ENCODE assay signal across 8 mouse cellular contexts in genomic region chr7:126271712-126272683, GRCm38 (mm10). TPM values are rescaled to one million over a fixed set of nuclear protein-coding genes. Genes with fewer than 3 reads are reported as not detected.
DNase-seq lines count a peak whose midpoint lies in the region; ATAC-seq and TF ChIP-seq lines count a peak whose summit lies in the region.

Sbk1 (plus strand) TSS chr7:126272619.

- peak within 1 kb of the TSS; percentile 100 for H3K27ac ChIP-seq in forebrain, embryonic 13.5 days
- peak within 1 kb of the TSS; percentile 66 for H3K27ac ChIP-seq in heart, postnatal 0 days (ENCODE audit: low read depth)
- no peak within 1 kb of the TSS for H3K27ac ChIP-seq in liver, embryonic 14.5 days
- peak within 1 kb of the TSS; percentile 87 for H3K27ac ChIP-seq in stomach, embryonic 15.5 days

- no peak for TF ChIP-seq EP300 in heart, postnatal 0 days (IDR thresholded peaks at IDR 0.05; ENCODE audit: low read depth)
- TF ChIP-seq EP300 in liver, embryonic 14.5 days (IDR thresholded peaks at IDR 0.05; ENCODE audit: low read depth), result no peak

- H3K9me3 ChIP-seq in E14TG2a.4 (ENCODE audit: low read length), result no peaks in the 10 kb centered on the region
- no peaks in the 10 kb centered on the region for H3K9me3 ChIP-seq in forebrain, embryonic 13.5 days (replicated peaks)
- no peaks in the 10 kb centered on the region for H3K9me3 ChIP-seq in heart, postnatal 0 days (replicated peaks; ENCODE audit: control insufficient read depth, low read length)
- no peaks in the 10 kb centered on the region for H3K9me3 ChIP-seq in liver, embryonic 14.5 days (ENCODE audit: control insufficient read depth, low read length)
- H3K9me3 ChIP-seq in stomach, embryonic 15.5 days, result no peaks in the 10 kb centered on the region

- H3K4me1 ChIP-seq in E14TG2a.4 (replicated peaks; ENCODE audit: low read depth, low read length), result peaks cover 83% of the 10 kb centered on the region
- peaks cover 49% of the 10 kb centered on the region for H3K4me1 ChIP-seq in forebrain, embryonic 13.5 days
- H3K4me1 ChIP-seq in heart, postnatal 0 days (ENCODE audit: control insufficient read depth, insufficient read depth), result peaks cover 17% of the 10 kb centered on the region
- peaks cover 0 to 10% of the 10 kb centered on the region in 2 experiments for H3K4me1 ChIP-seq in liver, embryonic 14.5 days (replicated peaks; ENCODE audit: control insufficient read depth in 2 of 2, insufficient read depth in 2 of 2, low read length in 1 of 2)
- H3K4me1 ChIP-seq in stomach, embryonic 15.5 days, result peaks cover 33% of the 10 kb centered on the region

- H3K4me2 ChIP-seq in forebrain, embryonic 13.5 days, result peak within 1 kb of the TSS; percentile 100
- H3K4me2 ChIP-seq in heart, postnatal 0 days (ENCODE audit: low read depth, low read length), result peak within 1 kb of the TSS; percentile 88
- H3K4me2 ChIP-seq in liver, embryonic 14.5 days (ENCODE audit: low read depth), result peak within 1 kb of the TSS; percentile 80
- H3K4me2 ChIP-seq in stomach, embryonic 15.5 days, result peak within 1 kb of the TSS; percentile 96

- peak within 1 kb of the TSS; percentile 100 for H3K9ac ChIP-seq in forebrain, embryonic 13.5 days
- H3K9ac ChIP-seq in heart, postnatal 0 days (replicated peaks; ENCODE audit: low read depth, low read length), result peak within 1 kb of the TSS; percentile 66
- peak within 1 kb of the TSS; percentile 28 for H3K9ac ChIP-seq in liver, embryonic 14.5 days (replicated peaks)
- H3K9ac ChIP-seq in stomach, embryonic 15.5 days, result peak within 1 kb of the TSS; percentile 96

- WGBS in forebrain, embryonic 13.5 days, result 0% methylated on average over 73 of the region's 85 CpGs
- 1% methylated on average over 70 of the region's 85 CpGs for WGBS in heart, postnatal 0 days
- WGBS in liver, embryonic 14.5 days (ENCODE audit: insufficient replicate concordance), result 2% methylated on average over 79 of the region's 85 CpGs
- under 1% methylated on average over 69 of the region's 85 CpGs for WGBS in stomach, embryonic 15.5 days

- ATAC-seq in cerebellum, adult (ENCODE audit: insufficient number of reproducible peaks, low FRiP score, low TSS enrichment), result peak; percentile 72
- peak; percentile 86 for ATAC-seq in forebrain, embryonic 13.5 days
- peak; percentile 93 for ATAC-seq in heart, postnatal 0 days (ENCODE audit: insufficient read depth, low read depth)
- peak; percentile 87 for ATAC-seq in liver, embryonic 14.5 days (ENCODE audit: insufficient read depth)
- peak; percentile 89 for ATAC-seq in stomach, embryonic 15.5 days (ENCODE audit: insufficient read depth, low FRiP score, low read depth)

- H3K36me3 ChIP-seq in E14TG2a.4 (ENCODE audit: insufficient read depth, low read length), result peaks cover 32% of the 10 kb centered on the region
- peaks cover 23% of the 10 kb centered on the region for H3K36me3 ChIP-seq in forebrain, embryonic 13.5 days (ENCODE audit: poor library complexity, severe bottlenecking)
- H3K36me3 ChIP-seq in heart, postnatal 0 days (replicated peaks; ENCODE audit: control insufficient read depth, insufficient read depth, low read length), result no peaks in the 10 kb centered on the region
- H3K36me3 ChIP-seq in liver, embryonic 14.5 days (replicated peaks; ENCODE audit: control insufficient read depth, insufficient read depth, low read depth), result no peaks in the 10 kb centered on the region
- no peaks in the 10 kb centered on the region for H3K36me3 ChIP-seq in stomach, embryonic 15.5 days

- no peak for TF ChIP-seq CTCF in E14TG2a.4 (conservative IDR thresholded peaks at IDR 0.05; ENCODE audit: low read length)
- TF ChIP-seq CTCF in heart, postnatal 0 days (IDR thresholded peaks at IDR 0.05; ENCODE audit: low read depth), result no peak
- TF ChIP-seq CTCF in liver, embryonic 14.5 days (IDR thresholded peaks at IDR 0.05; ENCODE audit: low read depth), result no peak

- H3K27me3 ChIP-seq in E14TG2a.4 (ENCODE audit: insufficient read depth, low read length), result peaks cover 33% of the 10 kb centered on the region
- H3K27me3 ChIP-seq in forebrain, embryonic 13.5 days, result peaks cover 8% of the 10 kb centered on the region; the same call in 1 of the 2 replicates
- no peaks in the 10 kb centered on the region for H3K27me3 ChIP-seq in heart, postnatal 0 days (ENCODE audit: control insufficient read depth, insufficient read depth, low read length)
- H3K27me3 ChIP-seq in liver, embryonic 14.5 days (ENCODE audit: control insufficient read depth, insufficient read depth, low read length), result peaks cover 38% of the 10 kb centered on the region
- H3K27me3 ChIP-seq in stomach, embryonic 15.5 days (replicated peaks), result no peaks in the 10 kb centered on the region

- H3K4me3 ChIP-seq in E14TG2a.4 (replicated peaks; ENCODE audit: low read length), result peak within 1 kb of the TSS; percentile 99
- peak within 1 kb of the TSS; percentile 98 for H3K4me3 ChIP-seq in forebrain, embryonic 13.5 days
- H3K4me3 ChIP-seq in heart, postnatal 0 days (ENCODE audit: low read depth, low read length), result peak within 1 kb of the TSS; percentile 68
- H3K4me3 ChIP-seq in liver, embryonic 14.5 days (ENCODE audit: insufficient read depth in 1 of 2, low read depth in 2 of 2, low read length in 2 of 2), result peak within 1 kb of the TSS; percentile 56 to 58
- H3K4me3 ChIP-seq in stomach, embryonic 15.5 days (replicated peaks), result peak within 1 kb of the TSS; percentile 87

- peak; percentile 85 for DNase-seq in heart, postnatal 0 days (ENCODE audit: low spot score)
- DNase-seq in kidney, postnatal 36 days, result peak; percentile 93 to 96
- peak; percentile 42 to 50 (median 45) for DNase-seq in liver, embryonic 14.5 days (ENCODE audit: low read depth in 3 of 3, low spot score in 3 of 3)
- DNase-seq in neural tube, embryonic 10.5 days (ENCODE audit: extremely low spot score, low spot score), result peak; percentile 95

RNA-seq across cellular contexts. Expression of gene Sbk1, which starts in this region (rescaled TPM):
- polyA plus RNA-seq in forebrain, embryonic 13.5 days (2015; fragmentation: Nextera tagmentation; extraction: Ambion mirVana), result 212 and 215 TPM in 2 replicates
- total RNA-seq in heart, postnatal 0 days (2014; rRNA removed; ENCODE audit: low replicate concordance), result 42.0 and 48.9 TPM in 2 replicates
- polyA plus RNA-seq in heart, postnatal 0 days (2015; fragmentation: Nextera tagmentation; extraction: Ambion mirVana), result 14.9 and 17.4 TPM in 2 replicates
- polyA plus RNA-seq in liver, embryonic 14.5 days (2012; rRNA removed), result 0.86 and 1.4 TPM in 2 replicates
- 0.87 and 0.90 TPM in 2 replicates for polyA plus RNA-seq in liver, embryonic 14.5 days (2014; fragmentation: Nextera tagmentation; extraction: Ambion mirVana)
- polyA plus RNA-seq in stomach, embryonic 15.5 days (2015; fragmentation: Nextera tagmentation; extraction: Ambion mirVana), result 19.1 and 21.5 TPM in 2 replicates

Comparison
In these comparisons a context has a peak if more than half of its experiments do, and no peak if none do; other contexts are left out.
1. H3K9ac ChIP-seq: peak in every context shown above with its lines; median percentile 100 in forebrain, embryonic 13.5 days; 96 in stomach, embryonic 15.5 days; 66 in heart, postnatal 0 days; 28 in liver, embryonic 14.5 days.
2. DNase-seq: peak in every context shown above with its lines; median percentile 95 in neural tube, embryonic 10.5 days; 94 in kidney, postnatal 36 days; 85 in heart, postnatal 0 days; 45 in liver, embryonic 14.5 days.